Mouse (Mus musculus) kidney, adult 2 months (tissue): ENCODE data around the gene P2ry6.

Experiments used
- CTCF ChIP-seq: fragments of 200-500 bp; conservative IDR thresholded peaks from 2 replicates; pipeline ENCODE4 v1.5.1; 2011; ENCODE audit warnings: low read depth, mild to moderate bottlenecking, control low read depth, low read length, moderate library complexity, mixed read lengths; ENCODE audit not compliant: insufficient read depth, insufficient read length
- POLR2A ChIP-seq: fragments of 200-500 bp; IDR thresholded peaks from one replicate; pipeline ENCODE4 v1.6.1; 2011; ENCODE audit warnings: low read depth, low read length, control low read depth

DNA sequence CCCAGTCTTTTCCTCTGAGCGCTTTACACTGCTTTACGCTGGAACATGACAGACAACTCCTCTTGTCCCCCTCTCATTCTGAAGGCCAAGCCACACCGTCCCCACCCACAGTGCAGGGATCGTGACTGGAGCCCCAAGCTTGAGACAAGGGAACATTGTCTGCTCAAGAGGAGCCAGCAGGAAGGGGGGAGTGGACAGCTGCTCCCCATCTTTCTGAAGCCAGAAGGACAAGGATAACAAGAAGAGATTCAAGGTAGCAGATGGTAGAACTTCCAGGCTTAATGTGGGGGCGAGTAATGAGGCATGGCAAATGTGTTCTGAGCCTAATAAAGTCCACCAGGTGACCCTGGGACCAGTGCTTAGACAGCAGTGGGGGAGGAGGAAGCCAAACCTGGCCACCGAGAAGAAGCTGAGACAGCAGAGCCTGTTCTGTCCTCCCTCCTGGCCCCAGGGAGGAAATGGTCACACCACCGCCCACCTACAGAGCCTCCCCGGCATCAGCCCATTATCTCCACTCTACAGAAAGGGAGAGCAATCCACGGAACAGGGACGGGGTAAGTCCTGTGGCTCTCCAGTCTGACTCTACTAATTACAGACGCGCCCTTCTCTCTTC, 48.0 kb downstream of the P2ry6 start:
- no peak for TF ChIP-seq CTCF
- no peak for TF ChIP-seq POLR2A
